Mouse (Mus musculus) MEL (cell line): ENCODE measurements at regions not wholly inside any gene's neighbourhood (a gene's known extent, or its start where the extent isn't known, plus 50 kb on each side); places are given as distances from the start of the nearest gene placed in this dataset.

ENCODE experiments used
- DNase-seq: peaks from one replicate; pipeline ENCODE4 v3.0.0; 2011; ENCODE audit warnings: low read depth, low spot score
- H3K27ac ChIP-seq: 2 replicates; pipeline ENCODE4 v1.5.1; 2012; ENCODE audit warnings: low read depth, mild to moderate bottlenecking, control low read depth, low read length, moderate library complexity; ENCODE audit not compliant: control insufficient read depth
- H3K27me3 ChIP-seq, 2 experiments: fragments of 150-350 bp in 1 of 2; sonication (generic) in 1 of 2; 2 replicates each; pipeline ENCODE4 v1.6.1; 2012; ENCODE audit warnings: low read length in 2 of 2, mild to moderate bottlenecking in 2 of 2, improper control_type of control experiment in 1 of 2, moderate library complexity in 1 of 2; ENCODE audit not compliant: insufficient read depth in 2 of 2, control insufficient read depth in 1 of 2
- H3K36me3 ChIP-seq, 2 experiments: 2 replicates each; pipeline ENCODE4 v1.6.1; 2012 to 2014; ENCODE audit warnings: low read length in 2 of 2, improper control_type of control experiment in 1 of 2, inconsistent platforms in 1 of 2, mild to moderate bottlenecking in 1 of 2; ENCODE audit not compliant: insufficient read depth in 2 of 2, control insufficient read depth in 1 of 2
- H3K4me1 ChIP-seq, 2 experiments: fragments of 150-350 bp in 1 of 2; sonication (generic) in 1 of 2; 2 replicates each; pipeline ENCODE4 v1.6.1; 2012; ENCODE audit warnings: low read length in 2 of 2, improper control_type of control experiment in 1 of 2, mild to moderate bottlenecking in 1 of 2; ENCODE audit not compliant: insufficient read depth in 2 of 2, control insufficient read depth in 1 of 2
- H3K4me3 ChIP-seq, 2 experiments: fragments of 150-350 bp in 1 of 2; sonication (generic) in 1 of 2; 2 replicates each; pipeline ENCODE4 v1.5.1; 2012; ENCODE audit warnings: low read depth in 2 of 2, low read length in 2 of 2, mild to moderate bottlenecking in 2 of 2, moderate library complexity in 2 of 2, control low read depth in 1 of 2, improper control_type of control experiment in 1 of 2; ENCODE audit not compliant: control insufficient read depth in 1 of 2, insufficient read depth in 1 of 2
- H3K79me2 ChIP-seq: 2 replicates; pipeline ENCODE4 v1.6.1; 2012; ENCODE audit warnings: mild to moderate bottlenecking, low read length, moderate library complexity; ENCODE audit not compliant: control insufficient read depth, poor library complexity, insufficient read depth
- H3K9ac ChIP-seq: 2 replicates; pipeline ENCODE4 v1.6.1; 2012; ENCODE audit warnings: low read depth, mild to moderate bottlenecking, control low read depth, low read length, moderate library complexity; ENCODE audit not compliant: control insufficient read depth, poor library complexity, severe bottlenecking
- H3K9me3 ChIP-seq: fragments of 150-350 bp; sonication (generic); replicated peaks from 2 replicates; pipeline ENCODE4 v1.6.1; 2012; ENCODE audit warnings: mild to moderate bottlenecking, low read length, improper control_type of control experiment, moderate library complexity; ENCODE audit not compliant: insufficient read depth
- BHLHE40 ChIP-seq: IDR thresholded peaks from 2 replicates; pipeline ENCODE4 v1.6.1; 2012; ENCODE audit warnings: low read depth, mild to moderate bottlenecking, inconsistent platforms, low read length, improper control_type of control experiment, borderline replicate concordance
- CTCF ChIP-seq, 3 experiments: IDR thresholded peaks in 2 of 3; conservative IDR thresholded peaks in 1 of 3; 2 replicates each; pipeline ENCODE4 v1.5.1; 2011 to 2012; ENCODE audit warnings: low read length in 3 of 3, low read depth in 2 of 3, mild to moderate bottlenecking in 2 of 3, improper control_type of control experiment in 1 of 3, inconsistent platforms in 1 of 3, mixed read lengths in 1 of 3, moderate library complexity in 1 of 3; ENCODE audit not compliant: control insufficient read depth in 1 of 3, insufficient read depth in 1 of 3, poor library complexity in 1 of 3, severe bottlenecking in 1 of 3
- ELF1 ChIP-seq: IDR thresholded peaks from 2 replicates; pipeline ENCODE4 v1.6.1; 2014; ENCODE audit warnings: low read depth, mild to moderate bottlenecking, inconsistent platforms, low read length, improper control_type of control experiment, moderate library complexity
- ETS1 ChIP-seq: IDR thresholded peaks from 2 replicates; pipeline ENCODE4 v1.6.1; 2012; ENCODE audit warnings: low read depth, mild to moderate bottlenecking, inconsistent platforms, low read length, improper control_type of control experiment, moderate library complexity
- JUND ChIP-seq: IDR thresholded peaks from 2 replicates; pipeline ENCODE4 v1.6.1; 2011; ENCODE audit warnings: low read depth, mild to moderate bottlenecking, improper control_type of control experiment, low read length
- KAT2A ChIP-seq: conservative IDR thresholded peaks from 2 replicates; pipeline ENCODE4 v1.6.1; 2012; ENCODE audit warnings: low read depth, low read length, improper control_type of control experiment, inconsistent platforms
- MAX ChIP-seq: IDR thresholded peaks from 2 replicates; pipeline ENCODE4 v1.6.1; 2011; ENCODE audit warnings: low read length, improper control_type of control experiment
- MAZ ChIP-seq: IDR thresholded peaks from 2 replicates; pipeline ENCODE4 v1.6.1; 2012; ENCODE audit warnings: low read depth, mild to moderate bottlenecking, inconsistent platforms, low read length, improper control_type of control experiment
- MYC ChIP-seq: IDR thresholded peaks from 2 replicates; pipeline ENCODE4 v1.6.1; 2011; ENCODE audit warnings: low read depth, mild to moderate bottlenecking, low read length, improper control_type of control experiment, moderate library complexity
- NELFE ChIP-seq: IDR thresholded peaks from 2 replicates; pipeline ENCODE4 v1.6.1; 2011; ENCODE audit warnings: low read depth, low read length, improper control_type of control experiment
- NRF1 ChIP-seq: IDR thresholded peaks from 2 replicates; pipeline ENCODE4 v1.6.1; 2014; ENCODE audit warnings: low read depth, mild to moderate bottlenecking, inconsistent platforms, low read length, improper control_type of control experiment, moderate library complexity; ENCODE audit not compliant: poor library complexity, insufficient read depth, severe bottlenecking
- POLR2AphosphoS2 ChIP-seq: IDR thresholded peaks from 2 replicates; pipeline ENCODE4 v1.6.1; 2011; ENCODE audit warnings: low read length, improper control_type of control experiment
- RCOR1 ChIP-seq: IDR thresholded peaks from 2 replicates; pipeline ENCODE4 v1.6.1; 2012; ENCODE audit warnings: low read depth, mild to moderate bottlenecking, inconsistent platforms, low read length, improper control_type of control experiment
- TBP ChIP-seq: IDR thresholded peaks from 2 replicates; pipeline ENCODE4 v1.8.0; 2011; ENCODE audit warnings: low read depth, low read length, improper control_type of control experiment
- UBTF ChIP-seq: IDR thresholded peaks from 2 replicates; pipeline ENCODE4 v1.6.1; 2012; ENCODE audit warnings: low read depth, mild to moderate bottlenecking, inconsistent platforms, low read length, improper control_type of control experiment, moderate library complexity, borderline replicate concordance; ENCODE audit not compliant: insufficient read depth
- USF1 ChIP-seq: IDR thresholded peaks from 2 replicates; pipeline ENCODE4 v1.6.1; 2014; ENCODE audit warnings: low read depth, mild to moderate bottlenecking, inconsistent platforms, low read length, improper control_type of control experiment, moderate library complexity
- USF2 ChIP-seq, 2 experiments: IDR thresholded peaks; 2 replicates each; pipeline ENCODE4 v1.6.1; 2011 to 2012; ENCODE audit warnings: improper control_type of control experiment in 2 of 2, low read length in 2 of 2, borderline replicate concordance in 1 of 2, inconsistent platforms in 1 of 2, low read depth in 1 of 2, mild to moderate bottlenecking in 1 of 2; ENCODE audit not compliant: insufficient read depth in 1 of 2
- ZC3H11A ChIP-seq: IDR thresholded peaks from 2 replicates; pipeline ENCODE4 v1.6.1; 2012; ENCODE audit warnings: low read depth, mild to moderate bottlenecking, inconsistent platforms, low read length, improper control_type of control experiment
- ZKSCAN1 ChIP-seq: IDR thresholded peaks from 2 replicates; pipeline ENCODE4 v1.6.1; 2012; ENCODE audit warnings: low read depth, mild to moderate bottlenecking, inconsistent platforms, low read length, improper control_type of control experiment, moderate library complexity
- ZNF384 ChIP-seq: IDR thresholded peaks from 2 replicates; pipeline ENCODE4 v1.6.1; 2012; ENCODE audit warnings: low read depth, mild to moderate bottlenecking, inconsistent platforms, low read length, improper control_type of control experiment

DNA sequence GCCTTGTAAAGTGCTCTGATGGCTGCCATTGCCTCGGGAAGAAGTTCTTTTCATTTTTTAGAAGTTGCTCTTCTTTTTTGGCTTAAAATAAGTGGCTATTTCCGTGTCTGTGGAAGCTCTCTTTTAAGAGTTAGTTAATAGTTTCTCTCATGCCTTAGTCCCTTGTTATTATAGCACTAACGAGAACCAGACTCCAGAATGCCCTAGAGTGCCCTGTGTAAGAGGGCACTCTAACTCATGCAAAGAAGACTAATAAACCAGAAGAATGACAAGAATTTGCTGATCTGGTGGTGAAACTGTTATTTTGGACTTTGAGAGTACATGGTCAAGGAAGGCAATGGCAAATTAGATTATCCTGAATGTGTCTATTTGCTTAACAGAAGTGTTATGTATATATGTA, 202.6 kb downstream of the Dkk2 start:
- Histone ChIP-seq H3K4me3 (no peak overlapping the region), H3K79me2 (no peaks in the 10 kb centered on the region), H3K9ac (no peak overlapping the region), H3K27me3 (no peaks in the 10 kb centered on the region), H3K9me3 (no peaks in the 10 kb centered on the region), H3K27ac (no peak overlapping the region), H3K36me3 (no peaks in the 10 kb centered on the region)
- DNase-seq = no peak
- no peak for TF ChIP-seq USF1
- TF ChIP-seq MAX = no peak
- no peak for TF ChIP-seq BHLHE40
- TF ChIP-seq MYC = no peak
- TF ChIP-seq USF2 (IDR thresholded peaks at IDR 0.05; ENCODE audit: borderline replicate concordance in 1 of 2, insufficient read depth in 1 of 2, low read depth in 1 of 2, low read length in 2 of 2) = no peak
- no peak for TF ChIP-seq CTCF (IDR thresholded peaks at IDR 0.05 in 2 of 3, conservative IDR thresholded peaks at IDR 0.05 in 1 of 3; ENCODE audit: control insufficient read depth in 1 of 3, insufficient read depth in 1 of 3, low read depth in 2 of 3, low read length in 3 of 3, poor library complexity in 1 of 3, severe bottlenecking in 1 of 3)
- no peak for TF ChIP-seq POLR2AphosphoS2
- TF ChIP-seq JUND = no peak
- TF ChIP-seq, all 39 proteins: peak for 0
- no peaks in the 10 kb centered on the region for H3K4me1 ChIP-seq

- TF ChIP-seq ETS1 = no peak
- no peak for TF ChIP-seq MYC
- no peak for TF ChIP-seq NRF1
- no peak for TF ChIP-seq ELF1
- no peak for TF ChIP-seq MAZ
- TF ChIP-seq USF2 (IDR thresholded peaks at IDR 0.05; ENCODE audit: borderline replicate concordance in 1 of 2, insufficient read depth in 1 of 2, low read depth in 1 of 2, low read length in 2 of 2) = no peak
- no peak for TF ChIP-seq MAX
- TF ChIP-seq KAT2A = no peak
- no peak for TF ChIP-seq NELFE
- no peak for TF ChIP-seq ZKSCAN1
- TF ChIP-seq TBP = no peak
- TF ChIP-seq UBTF = no peak
- TF ChIP-seq RCOR1 = no peak
- TF ChIP-seq ZNF384 = no peak
- no peak for TF ChIP-seq ZC3H11A
- no peak for TF ChIP-seq POLR2AphosphoS2
- Histone ChIP-seq H3K36me3 (no peaks in the 10 kb centered on the region), H3K9ac (no peak overlapping the region), H3K27ac (no peak overlapping the region), H3K27me3 (no peaks in the 10 kb centered on the region), H3K4me3 (no peak overlapping the region), H3K9me3 (no peaks in the 10 kb centered on the region), H3K79me2 (no peaks in the 10 kb centered on the region), H3K4me1 (no peaks in the 10 kb centered on the region)
- no peak for DNase-seq
These were observed 241.9 kb downstream of the Dkk2 start for GRCm38 (mm10) chr3:132326961-132327360.
